In the genomic region with DNA sequence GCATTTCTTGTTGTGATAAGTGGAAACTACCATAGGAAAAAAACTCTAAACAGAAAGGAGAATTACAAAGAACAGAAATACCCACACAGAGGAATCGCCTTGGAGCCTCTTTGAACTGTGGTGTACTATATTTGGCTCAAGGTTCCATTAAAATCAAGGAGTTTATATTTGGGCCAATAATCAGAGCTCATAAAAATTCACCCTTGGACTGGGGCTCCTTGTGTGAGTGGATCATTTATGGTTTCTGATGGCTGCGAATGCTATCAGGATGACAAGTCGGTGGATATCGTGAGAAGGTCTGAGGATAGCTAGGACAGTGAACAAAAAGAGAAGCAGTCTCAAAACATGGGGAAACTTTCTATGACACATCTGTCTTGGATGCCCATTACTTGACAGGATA, we compare ENCODE assay signal across 21 mouse cellular contexts.
"Had no signal": no experiment of that assay in that cellular context is flagged by ENCODE, and none has a peak within 500 bp of the region (broad histone marks: within the 10 kb centered on the region; RNA-seq: fewer than 3 reads in every experiment).

No protein-coding gene starts in this region.

- H3K36me3 ChIP-seq: heart, embryonic 10.5 days; heart, embryonic 12.5 days; hindbrain, embryonic 12.5 days; hindbrain, embryonic 15.5 days; limb, embryonic 10.5 days; limb, embryonic 12.5 days had no signal

- ATAC-seq: forebrain, embryonic 16.5 days; hindbrain, postnatal 0 days had no signal

- H3K4me3 ChIP-seq: gastrocnemius, adult 2 months; heart, embryonic 10.5 days; heart, embryonic 12.5 days; hindbrain, embryonic 12.5 days; hindbrain, embryonic 15.5 days; layer of hippocampus, adult 2 months; left cerebral cortex, adult 2 months; limb, embryonic 10.5 days; limb, embryonic 12.5 days had no signal

- H3K4me2 ChIP-seq: heart, embryonic 12.5 days; hindbrain, embryonic 12.5 days; hindbrain, embryonic 15.5 days; limb, embryonic 12.5 days had no signal

- H3K9me3 ChIP-seq: heart, embryonic 10.5 days; heart, embryonic 12.5 days; hindbrain, embryonic 12.5 days; hindbrain, embryonic 15.5 days; limb, embryonic 10.5 days; limb, embryonic 12.5 days had no signal

- H3K4me1 ChIP-seq: hindbrain, embryonic 15.5 days had no signal

- H3K27me3 ChIP-seq: heart, embryonic 12.5 days; hindbrain, embryonic 12.5 days; hindbrain, embryonic 15.5 days; limb, embryonic 12.5 days had no signal

- DNase-seq: gastrocnemius, adult 2 months; gastrocnemius, postnatal 10 days; gastrocnemius, postnatal 36 days; heart, adult 18-20 months; heart, postnatal 10 days; heart, postnatal 36 days; kidney, adult 18-20 months; kidney, postnatal 10 days; kidney, postnatal 25 days; kidney, postnatal 4 days had no signal

- H3K9ac ChIP-seq: heart, embryonic 12.5 days; hindbrain, embryonic 12.5 days; hindbrain, embryonic 15.5 days; limb, embryonic 12.5 days; liver, embryonic 14.5 days had no signal

- H3K27ac ChIP-seq: gastrocnemius, adult 2 months; hindbrain, embryonic 12.5 days; hindbrain, embryonic 15.5 days; hindbrain, postnatal 0 days; layer of hippocampus, adult 2 months; left cerebral cortex, adult 2 months; limb, embryonic 12.5 days; liver, embryonic 14.5 days had no signal
